Mouse (Mus musculus) megakaryocyte progenitor cell, adult 5-6 weeks (primary cell): ENCODE results near the gene Zfp335. TPM values are rescaled to one million over a fixed set of nuclear protein-coding genes. Genes with fewer than 3 reads are reported as not detected.

Source experiments
- ATAC-seq: replicated peaks from 2 replicates; pipeline ENCODE4 v1.8.0; 2016; ENCODE audit warnings: mild to moderate bottlenecking, moderate TSS enrichment, inconsistent platforms; ENCODE audit not compliant: poor library complexity
- total RNA-seq, 2 experiments: library from RNA; stranded (forward) in 1 of 2; stranded (reverse) in 1 of 2; fragments of 157-497, 149-512 nt in 1 of 2; fragments of 200-1000 nt in 1 of 2; gene quantifications; 2 replicates each; pipeline versions ENCODE4 v1.2.3 to v1.2.4; 2015 to 2017

The Zfp335 gene
- total RNA-seq, 2 experiments from 2014 or later = 8.2 to 11.3 TPM

- no peak for ATAC-seq
Measured at GRCm38 (mm10) chr2:164930706-164931581, 19.4 kb upstream of the Zfp335 start.

GRCm38 (mm10) chr2:164924100-164924857, 12.7 kb upstream of the Zfp335 start:
- ATAC-seq = peak; percentile 99

- ATAC-seq = no peak
Measured at GRCm38 (mm10) chr2:164923291-164923690, 11.7 kb upstream of the Zfp335 start.

GRCm38 (mm10) chr2:164921984-164922383, 10.4 kb upstream of the Zfp335 start:
- ATAC-seq = no peak

GRCm38 (mm10) chr2:164918325-164918724, 6.8 kb upstream of the Zfp335 start:
- peak; percentile 72 for ATAC-seq

- ATAC-seq = no peak
Measured at GRCm38 (mm10) chr2:164917371-164917770, 5.8 kb upstream of the Zfp335 start.

- ATAC-seq = 0 out of 2 replicates have a peak, but pooled peaks have one; percentile 27
Measured at GRCm38 (mm10) chr2:164916820-164917219, 5.3 kb upstream of the Zfp335 start.

- peak; percentile 36 for ATAC-seq
Measured at GRCm38 (mm10) chr2:164913428-164913786, 1.9 kb upstream of the Zfp335 start.

- ATAC-seq = no peak
Measured at GRCm38 (mm10) chr2:164912749-164913427, 1.3 kb upstream of the Zfp335 start.

- ATAC-seq = peak; percentile 16
Measured at GRCm38 (mm10) chr2:164912151-164912550, 594 bp upstream of the Zfp335 start.

GRCm38 (mm10) chr2:164910360-164911061, 1.0 kb downstream of the Zfp335 start:
- peak; percentile 7 for ATAC-seq

- ATAC-seq = peak; percentile 44
Measured at GRCm38 (mm10) chr2:164909542-164909941, 2.0 kb downstream of the Zfp335 start.

GRCm38 (mm10) chr2:164909100-164909499, 2.5 kb downstream of the Zfp335 start:
- ATAC-seq = no peak

GRCm38 (mm10) chr2:164908011-164908410, 3.5 kb downstream of the Zfp335 start:
- no peak for ATAC-seq

- no peak for ATAC-seq
Measured at GRCm38 (mm10) chr2:164907511-164907910, 4.0 kb downstream of the Zfp335 start.

- no peak for ATAC-seq
Measured at GRCm38 (mm10) chr2:164906071-164906470, 5.5 kb downstream of the Zfp335 start.

- ATAC-seq = no peak
Measured at GRCm38 (mm10) chr2:164903496-164903895, 8.1 kb downstream of the Zfp335 start.

- ATAC-seq = no peak
Measured at GRCm38 (mm10) chr2:164901380-164901779, 10.2 kb downstream of the Zfp335 start.

GRCm38 (mm10) chr2:164899723-164900459, 11.7 kb downstream of the Zfp335 start:
- no peak for ATAC-seq

GRCm38 (mm10) chr2:164899034-164899433, 12.5 kb downstream of the Zfp335 start:
- ATAC-seq = no peak
